Mouse (Mus musculus) ES-E14 (cell line): ENCODE data around the gene Thra. TPM values are rescaled to one million over a fixed set of nuclear protein-coding genes. Genes with fewer than 3 reads are reported as not detected.

Experiments used
- DNase-seq: peaks from one replicate; pipeline ENCODE4 v3.0.0-alpha.2; 2013; ENCODE audit warnings: low read depth, low spot score
- H3K27ac ChIP-seq: 2 replicates; pipeline ENCODE4 v1.5.1; 2012; ENCODE audit warnings: low read depth, mild to moderate bottlenecking, low read length, moderate library complexity, mixed read lengths; ENCODE audit not compliant: poor library complexity, insufficient read depth, severe bottlenecking
- H3K36me3 ChIP-seq: 2 replicates; pipeline ENCODE4 v1.6.1; 2012; ENCODE audit warnings: mild to moderate bottlenecking, low read length, moderate library complexity, mixed read lengths; ENCODE audit not compliant: control insufficient read depth, poor library complexity, insufficient read depth, severe bottlenecking
- H3K4me1 ChIP-seq, 2 experiments: fragments of 150-350 bp in 1 of 2; sonication (generic) in 1 of 2; 2 replicates each; pipeline ENCODE4 v1.6.1; 2012; ENCODE audit warnings: low read length in 2 of 2, mild to moderate bottlenecking in 1 of 2, mixed read lengths in 1 of 2; ENCODE audit not compliant: control insufficient read depth in 2 of 2, insufficient read depth in 2 of 2, poor library complexity in 1 of 2
- H3K4me3 ChIP-seq, 2 experiments: fragments of 150-350 bp in 1 of 2; sonication (generic) in 1 of 2; 2 replicates each; pipeline ENCODE4 v1.5.1; 2012; ENCODE audit warnings: low read length in 2 of 2, low read depth in 1 of 2, mild to moderate bottlenecking in 1 of 2, mixed read lengths in 1 of 2; ENCODE audit not compliant: insufficient read depth in 1 of 2, poor library complexity in 1 of 2, severe bottlenecking in 1 of 2
- H3K9ac ChIP-seq: 2 replicates; pipeline ENCODE4 v1.6.1; 2012; ENCODE audit warnings: low read depth, mild to moderate bottlenecking, low read length, mixed read lengths; ENCODE audit not compliant: poor library complexity, insufficient read depth, severe bottlenecking
- H3K9me3 ChIP-seq: fragments of 150-350 bp; sonication (generic); 2 replicates; pipeline ENCODE4 v1.6.1; 2012; ENCODE audit warnings: low read depth, mild to moderate bottlenecking, low read length; ENCODE audit not compliant: control insufficient read depth, insufficient read depth
- CHD2 ChIP-seq: IDR thresholded peaks from 2 replicates; pipeline ENCODE4 v1.6.1; 2014; ENCODE audit warnings: mild to moderate bottlenecking, low read depth, low read length, inconsistent platforms
- HCFC1 ChIP-seq: IDR thresholded peaks from 2 replicates; pipeline ENCODE4 v1.6.1; 2012; ENCODE audit warnings: low read length, inconsistent platforms, borderline replicate concordance; ENCODE audit not compliant: insufficient read depth
- MAFK ChIP-seq: IDR thresholded peaks from 2 replicates; pipeline ENCODE4 v1.6.1; 2014; ENCODE audit warnings: mild to moderate bottlenecking, low read depth, low read length, inconsistent platforms; ENCODE audit not compliant: insufficient read depth
- ZC3H11A ChIP-seq: IDR thresholded peaks from 2 replicates; pipeline ENCODE4 v1.6.1; 2012; ENCODE audit warnings: low read depth, mild to moderate bottlenecking, inconsistent platforms, low read length, borderline replicate concordance
- ZNF384 ChIP-seq: IDR thresholded peaks from 2 replicates; pipeline ENCODE4 v1.6.1; 2012; ENCODE audit warnings: low read depth, low read length, inconsistent platforms
- in situ Hi-C, 2 experiments: fragments of 600-800 bp; cut with MboI; formaldehyde crosslinking; loops; one replicate each; pipeline ENCODE4 v1.15.1; 2025; ENCODE audit warnings: low sequenced_read_pairs in 2 of 2, inconsistent platforms in 1 of 2; ENCODE audit not compliant: unreplicated experiment in 2 of 2
- total RNA-seq: library from RNA; depleted of rRNA; stranded (reverse); fragments of 300-350 nt; gene quantifications from 2 replicates; pipeline ENCODE4 v1.2.3, GENCODE M21; 2012

The Thra gene
- total RNA-seq, 1 experiment, result 7.7 TPM

- Histone ChIP-seq H3K9ac (peak overlapping the region; percentile 63; the same call in 1 of the 2 replicates), H3K4me1 (peaks cover 8 to 23% of the 10 kb centered on the region in 2 experiments; a peak in 3 of 4 replicates), H3K27ac (peak overlapping the region; percentile 9; the same call in 1 of the 2 replicates), H3K9me3 (no peaks in the 10 kb centered on the region), H3K4me3 (peak overlapping the region; percentile 24 to 41; a peak in 3 of 4 replicates), H3K36me3 (no peaks in the 10 kb centered on the region; the same call in 1 of the 2 replicates)
- TF ChIP-seq ZNF384 (no peak), ZC3H11A (no peak)
- in situ Hi-C loops, result no loop called here
- DNase-seq, result no peak
Observed at GRCm38 (mm10) chr11:98776052-98776764, 35.8 kb downstream of the Thra start.

GRCm38 (mm10) chr11:98776843-98777590 is 36.6 kb downstream of the Thra start:
- peak overlapping the region; percentile 47; the same call in 1 of the 2 replicates for H3K27ac ChIP-seq
- in situ Hi-C loops, result no loop called here
- H3K4me3 ChIP-seq, result peak overlapping the region in 1 of 2 experiments; percentile 41; a peak in 1 of 4 replicates
- H3K9me3 ChIP-seq, result no peaks in the 10 kb centered on the region
- H3K4me1 ChIP-seq, result peaks cover 8 to 30% of the 10 kb centered on the region in 2 experiments; a peak in 3 of 4 replicates
- no peak for TF ChIP-seq ZC3H11A
- no peak for TF ChIP-seq CHD2
- H3K9ac ChIP-seq, result peak overlapping the region; percentile 63; the same call in 1 of the 2 replicates
- DNase-seq, result no peak
- no peaks in the 10 kb centered on the region for H3K36me3 ChIP-seq

- H3K4me1 ChIP-seq, result peaks cover 10 to 34% of the 10 kb centered on the region in 2 experiments; a peak in 3 of 4 replicates
- in situ Hi-C loops, result no loop called here
- H3K4me3 ChIP-seq, result no peak overlapping the region
- H3K9ac ChIP-seq, result no peak overlapping the region
- TF ChIP-seq ZC3H11A (no peak), CHD2 (no peak), HCFC1 (no peak), ZNF384 (no peak), MAFK (no peak)
- H3K9me3 ChIP-seq, result no peaks in the 10 kb centered on the region
- DNase-seq, result no peak
- H3K27ac ChIP-seq, result no peak overlapping the region
- no peaks in the 10 kb centered on the region for H3K36me3 ChIP-seq
Observed at GRCm38 (mm10) chr11:98777888-98778287, 37.5 kb downstream of the Thra start.

GRCm38 (mm10) chr11:98781851-98782512 is 41.5 kb downstream of the Thra start:
- Histone ChIP-seq H3K27ac (no peak overlapping the region), H3K4me3 (no peak overlapping the region), H3K4me1 (peaks cover 10 to 36% of the 10 kb centered on the region in 2 experiments; a peak in 3 of 4 replicates), H3K9me3 (no peaks in the 10 kb centered on the region), H3K9ac (no peak overlapping the region; the same call in 1 of the 2 replicates), H3K36me3 (no peaks in the 10 kb centered on the region)
- no peak for DNase-seq
- no peak for TF ChIP-seq HCFC1
- no peak for TF ChIP-seq MAFK
- TF ChIP-seq ZC3H11A, result no peak
- in situ Hi-C loops, result loop anchor here in 1 of 2 experiments (10.0 kb wide), 1 partner anchor 47 kb away; no protein-coding TSS in a partner anchor
